Mouse (Mus musculus): ENCODE measurements around the gene Vav1. TPM values are rescaled to one million over a fixed set of nuclear protein-coding genes. Genes with fewer than 3 reads are reported as not detected.

Gene Vav1
- polyA plus RNA-seq, 1 experiment from 2014 or later, result 1.4 TPM

GRCm38 (mm10) chr17:57292302-57292701 is 13.4 kb downstream of the Vav1 start:
- no peaks in the 10 kb centered on the region for H3K27me3 ChIP-seq (replicated peaks; ENCODE audit: low read depth, poor library complexity, severe bottlenecking)
- no peaks in the 10 kb centered on the region for H3K36me3 ChIP-seq (replicated peaks)
- WGBS, result 88% methylated on average over 2 of the region's 2 CpGs
- no peak overlapping the region for H3K4me3 ChIP-seq
- no peak overlapping the region for H3K27ac ChIP-seq (replicated peaks)
- DNase-seq (ENCODE audit: low spot score), result no peak
- no peaks in the 10 kb centered on the region for H3K4me1 ChIP-seq
- 0 out of 2 replicates have a peak, but pooled peaks cover 2% of the 10 kb centered on the region for H3K9me3 ChIP-seq

DNA sequence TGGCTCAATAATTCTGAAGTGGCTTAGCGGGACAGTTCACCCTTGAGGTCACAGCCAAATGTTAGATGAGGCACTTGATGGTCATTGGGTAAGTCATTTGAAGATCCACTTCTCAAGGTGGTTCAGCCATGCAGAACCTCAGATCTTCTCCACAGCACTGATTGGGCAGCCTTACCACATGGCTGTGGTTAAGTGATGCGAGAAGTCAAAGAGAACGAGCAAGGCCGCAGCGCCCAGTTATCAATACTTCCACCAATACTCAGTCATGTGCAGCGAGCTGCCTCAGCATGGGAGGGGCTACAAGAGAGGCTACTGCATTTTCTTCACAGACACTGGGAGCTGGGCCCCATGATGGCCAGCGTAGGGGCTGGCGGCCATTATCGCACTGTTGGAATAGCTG is 14.1 kb downstream of the Vav1 start:
- Histone ChIP-seq H3K4me1 (no peaks in the 10 kb centered on the region), H3K4me3 (no peak overlapping the region), H3K36me3 (replicated peaks) (no peaks in the 10 kb centered on the region), H3K27me3 (replicated peaks; ENCODE audit: low read depth, poor library complexity, severe bottlenecking) (no peaks in the 10 kb centered on the region), H3K9me3 (0 out of 2 replicates have a peak, but pooled peaks cover 2% of the 10 kb centered on the region), H3K27ac (replicated peaks) (no peak overlapping the region)
- no peak for DNase-seq (ENCODE audit: low spot score)
- 92% methylated on average over 9 of the region's 9 CpGs for WGBS

DNA sequence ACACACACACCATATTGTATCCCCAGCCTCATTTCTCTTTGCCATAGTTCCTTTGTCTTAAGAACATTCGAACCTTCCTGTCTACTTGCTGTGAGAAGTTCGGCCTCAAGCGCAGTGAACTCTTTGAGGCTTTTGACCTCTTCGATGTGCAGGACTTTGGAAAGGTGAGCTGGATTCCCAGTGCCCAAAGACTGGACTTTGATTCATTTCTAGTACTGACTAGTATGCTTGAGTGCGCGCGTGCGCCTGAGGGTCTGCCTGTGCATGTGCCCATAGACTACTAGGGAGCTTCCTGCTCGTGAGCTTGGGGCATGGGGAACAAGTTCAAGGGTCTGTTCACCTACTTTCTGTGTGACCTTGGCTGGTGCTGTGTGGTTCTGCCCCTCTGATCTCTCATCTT is 17.0 kb downstream of the Vav1 start:
- Histone ChIP-seq H3K4me1 (no peaks in the 10 kb centered on the region), H3K36me3 (replicated peaks) (no peaks in the 10 kb centered on the region), H3K9me3 (no peaks in the 10 kb centered on the region), H3K4me3 (no peak overlapping the region), H3K27me3 (replicated peaks; ENCODE audit: low read depth, poor library complexity, severe bottlenecking) (no peaks in the 10 kb centered on the region), H3K27ac (replicated peaks) (no peak overlapping the region)
- WGBS, result 91% methylated on average over 9 of the region's 9 CpGs
- DNase-seq (ENCODE audit: low spot score), result no peak

GRCm38 (mm10) chr17:57297040-57297439 is 18.1 kb downstream of the Vav1 start:
- Histone ChIP-seq H3K27me3 (replicated peaks; ENCODE audit: low read depth, poor library complexity, severe bottlenecking) (no peaks in the 10 kb centered on the region), H3K36me3 (replicated peaks) (no peaks in the 10 kb centered on the region), H3K27ac (replicated peaks) (no peak overlapping the region), H3K4me1 (no peaks in the 10 kb centered on the region), H3K9me3 (no peaks in the 10 kb centered on the region), H3K4me3 (no peak overlapping the region)
- whole genome bisulfite sequencing, result 86% methylated on average over 12 of the region's 12 CpGs
- no peak for DNase-seq (ENCODE audit: low spot score)

- Histone ChIP-seq H3K9me3 (no peaks in the 10 kb centered on the region), H3K4me3 (no peak overlapping the region), H3K4me1 (no peaks in the 10 kb centered on the region), H3K36me3 (replicated peaks) (no peaks in the 10 kb centered on the region), H3K27me3 (replicated peaks; ENCODE audit: low read depth, poor library complexity, severe bottlenecking) (no peaks in the 10 kb centered on the region), H3K27ac (replicated peaks) (no peak overlapping the region)
- no peak for DNase-seq (ENCODE audit: low spot score)
- 69% methylated on average over 4 of the region's 4 CpGs for WGBS
Observed at GRCm38 (mm10) chr17:57305593-57305992, 26.7 kb downstream of the Vav1 start.

DNA sequence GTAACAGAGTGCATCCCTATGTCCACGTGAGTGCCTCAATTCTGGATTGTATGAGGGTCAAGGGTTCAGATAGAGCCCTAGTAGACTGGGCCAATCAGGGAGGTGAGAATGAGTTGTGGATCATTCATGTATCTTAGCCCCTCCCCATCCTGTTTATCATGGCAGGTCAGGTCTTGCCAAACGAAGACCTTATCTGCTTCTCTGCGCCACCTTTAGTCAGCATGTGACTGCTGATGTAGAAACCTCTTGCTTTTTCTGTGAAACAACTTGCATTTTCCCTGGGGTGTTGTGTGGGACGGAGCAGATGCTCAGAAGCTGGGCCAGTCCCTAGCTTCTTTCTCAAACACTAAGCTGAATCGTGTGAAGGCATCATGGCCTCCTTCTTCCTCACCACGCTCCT is 28.2 kb downstream of the Vav1 start:
- Histone ChIP-seq H3K4me1 (no peaks in the 10 kb centered on the region), H3K27me3 (replicated peaks; ENCODE audit: low read depth, poor library complexity, severe bottlenecking) (no peaks in the 10 kb centered on the region), H3K4me3 (no peak overlapping the region), H3K36me3 (replicated peaks) (no peaks in the 10 kb centered on the region), H3K9me3 (no peaks in the 10 kb centered on the region), H3K27ac (replicated peaks) (no peak overlapping the region)
- DNase-seq (ENCODE audit: low spot score), result no peak
- 83% methylated on average over 6 of the region's 6 CpGs for WGBS

GRCm38 (mm10) chr17:57311801-57312200 is 32.9 kb downstream of the Vav1 start:
- Histone ChIP-seq H3K4me1 (no peaks in the 10 kb centered on the region), H3K4me3 (no peak overlapping the region), H3K27ac (replicated peaks) (no peak overlapping the region), H3K36me3 (replicated peaks) (no peaks in the 10 kb centered on the region), H3K27me3 (replicated peaks; ENCODE audit: low read depth, poor library complexity, severe bottlenecking) (no peaks in the 10 kb centered on the region), H3K9me3 (no peaks in the 10 kb centered on the region)
- 30% methylated on average over 13 of the region's 13 CpGs for WGBS
- DNase-seq (ENCODE audit: low spot score), result no peak

DNA sequence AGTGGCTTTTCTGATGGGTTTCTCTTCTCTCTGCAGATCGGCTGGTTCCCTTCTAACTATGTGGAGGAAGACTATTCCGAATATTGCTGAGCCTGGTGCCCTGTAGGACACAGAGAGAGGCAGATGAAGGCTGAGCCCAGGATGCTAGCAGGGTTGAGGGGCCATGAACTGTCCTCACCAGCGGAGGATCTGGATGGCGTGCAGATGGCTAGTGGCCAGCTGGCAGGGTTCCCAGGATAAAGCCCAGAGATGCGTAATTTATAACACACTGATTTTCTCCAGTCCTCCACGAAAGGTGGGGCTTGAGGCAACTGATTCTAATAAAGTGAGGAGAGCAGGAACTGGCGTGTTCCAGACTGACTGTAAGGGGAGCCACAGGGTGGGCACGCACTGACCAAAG is 48.7 kb downstream of the Vav1 start:
- no peaks in the 10 kb centered on the region for H3K4me1 ChIP-seq
- DNase-seq (ENCODE audit: low spot score), result no peak
- H3K36me3 ChIP-seq (replicated peaks), result no peaks in the 10 kb centered on the region
- no peak overlapping the region for H3K4me3 ChIP-seq
- H3K9me3 ChIP-seq, result no peaks in the 10 kb centered on the region
- H3K27me3 ChIP-seq (replicated peaks; ENCODE audit: low read depth, poor library complexity, severe bottlenecking), result no peaks in the 10 kb centered on the region
- H3K27ac ChIP-seq (replicated peaks), result no peak overlapping the region
- 84% methylated on average over 8 of the region's 8 CpGs for WGBS

DNA sequence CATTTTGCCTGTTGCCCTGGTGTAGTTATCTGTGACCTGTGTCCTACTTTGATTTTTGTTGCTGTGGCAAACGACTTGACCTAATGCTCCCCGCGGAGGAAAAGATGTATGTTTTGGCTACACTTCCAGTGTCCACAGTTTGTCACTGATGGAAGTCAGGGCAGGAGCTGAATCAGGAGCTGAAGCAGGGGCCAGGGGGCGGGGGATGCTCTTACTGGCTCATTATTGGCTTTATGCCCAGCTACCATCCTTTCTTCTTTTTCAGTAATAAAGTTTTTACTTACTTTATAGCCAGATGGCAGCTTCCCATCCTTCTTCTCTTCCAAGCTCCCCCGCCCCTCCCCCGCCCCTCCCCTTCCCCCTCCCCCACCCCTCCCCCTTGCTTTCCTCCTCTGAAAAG is 50.0 kb downstream of the Vav1 start:
- H3K9me3 ChIP-seq, result no peaks in the 10 kb centered on the region
- no peak for DNase-seq (ENCODE audit: low spot score)
- no peak overlapping the region for H3K4me3 ChIP-seq
- H3K4me1 ChIP-seq, result no peaks in the 10 kb centered on the region
- 50% methylated on average over 6 of the region's 6 CpGs for WGBS
- no peaks in the 10 kb centered on the region for H3K36me3 ChIP-seq (replicated peaks)
- H3K27ac ChIP-seq (replicated peaks), result no peak overlapping the region
- H3K27me3 ChIP-seq (replicated peaks; ENCODE audit: low read depth, poor library complexity, severe bottlenecking), result 0 out of 2 replicates have a peak, but pooled peaks cover 3% of the 10 kb centered on the region

DNA sequence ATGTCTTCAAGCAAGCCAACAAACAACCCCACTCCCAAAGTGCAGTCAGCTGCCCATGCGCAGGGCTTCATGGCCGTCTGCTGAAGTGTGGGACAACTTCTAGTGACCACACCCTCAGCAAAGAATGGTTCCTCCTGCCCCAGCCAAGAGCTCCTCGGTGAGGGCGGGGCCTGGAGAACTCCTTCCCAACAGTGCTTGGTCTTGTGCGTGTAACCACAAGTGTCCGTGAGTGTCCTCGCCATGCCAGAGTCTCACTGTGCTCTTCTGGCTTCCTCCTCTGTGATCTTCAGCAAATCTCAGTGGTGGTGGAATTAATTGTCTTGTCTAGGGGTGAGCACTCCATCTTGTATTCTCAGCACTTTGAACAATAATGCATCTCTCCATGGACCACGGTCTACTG is 52.1 kb downstream of the Vav1 start:
- H3K27ac ChIP-seq (replicated peaks), result no peak overlapping the region
- no peak for DNase-seq (ENCODE audit: low spot score)
- no peaks in the 10 kb centered on the region for H3K4me1 ChIP-seq
- H3K4me3 ChIP-seq, result no peak overlapping the region
- 0 out of 2 replicates have a peak, but pooled peaks cover 6% of the 10 kb centered on the region for H3K27me3 ChIP-seq (replicated peaks; ENCODE audit: low read depth, poor library complexity, severe bottlenecking)
- no peaks in the 10 kb centered on the region for H3K9me3 ChIP-seq
- no peaks in the 10 kb centered on the region for H3K36me3 ChIP-seq (replicated peaks)
- 91% methylated on average over 8 of the region's 8 CpGs for WGBS

DNA sequence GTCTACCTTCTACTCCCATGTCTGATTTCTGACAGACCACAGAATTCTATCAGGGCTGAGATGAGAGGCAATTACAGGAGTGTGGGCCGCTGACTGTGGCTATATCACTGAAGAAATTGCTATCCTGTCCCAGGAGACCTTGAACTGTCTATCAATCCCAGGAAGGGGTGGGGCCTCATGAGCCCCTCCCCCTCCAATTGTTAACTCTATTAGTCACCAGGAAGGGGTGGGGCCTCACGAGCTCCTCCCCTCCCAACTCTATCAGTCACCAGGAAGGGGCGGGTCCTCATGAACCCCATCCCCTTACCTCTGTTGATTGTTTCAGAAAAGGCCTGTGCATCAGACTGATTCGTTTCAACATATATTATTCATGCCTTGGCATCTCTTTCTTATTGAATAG is 53.3 kb downstream of the Vav1 start:
- WGBS, result 90% methylated on average over 4 of the region's 4 CpGs
- no peaks in the 10 kb centered on the region for H3K9me3 ChIP-seq
- no peak for DNase-seq (ENCODE audit: low spot score)
- no peaks in the 10 kb centered on the region for H3K36me3 ChIP-seq (replicated peaks)
- no peak overlapping the region for H3K4me3 ChIP-seq
- 0 out of 2 replicates have a peak, but pooled peaks cover 6% of the 10 kb centered on the region for H3K27me3 ChIP-seq (replicated peaks; ENCODE audit: low read depth, poor library complexity, severe bottlenecking)
- H3K4me1 ChIP-seq, result no peaks in the 10 kb centered on the region
- H3K27ac ChIP-seq (replicated peaks), result no peak overlapping the region

DNA sequence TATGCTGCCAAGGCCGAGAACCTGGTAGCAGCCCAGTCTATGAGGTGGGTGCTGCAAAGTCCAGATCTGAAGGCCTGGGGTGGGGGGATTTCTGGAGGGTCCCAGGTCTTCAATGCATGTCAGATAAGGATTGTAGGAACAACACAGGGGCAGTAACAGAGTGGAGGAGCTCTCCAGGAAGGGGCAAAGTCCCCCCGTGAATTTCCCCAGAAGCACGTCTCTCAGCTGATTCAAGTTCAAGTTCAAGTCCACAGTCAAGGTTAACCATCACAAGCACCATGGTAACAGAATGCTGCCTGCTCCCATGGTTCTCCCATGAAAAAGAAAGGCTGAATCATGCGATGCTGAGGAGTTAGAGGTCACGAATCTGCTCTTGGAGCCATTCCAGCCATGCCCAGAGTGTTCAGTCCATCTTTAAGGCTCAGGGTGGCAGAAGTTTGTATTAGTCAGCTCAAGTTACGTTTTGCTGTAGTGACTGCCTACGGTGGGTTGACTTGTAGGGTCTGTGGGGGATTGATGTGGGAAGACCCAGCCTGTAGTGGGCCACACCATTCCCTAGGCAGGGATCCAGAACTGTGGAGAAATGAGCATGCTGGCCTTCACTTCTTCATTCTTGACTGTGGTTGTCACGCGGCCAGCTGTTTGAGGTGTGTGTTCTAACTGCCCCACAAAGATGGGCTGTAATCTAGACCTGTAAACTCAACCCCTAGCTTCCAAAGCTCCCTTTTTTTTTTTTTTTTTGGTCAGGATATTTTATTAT is 55.3 kb downstream of the Vav1 start:
- Histone ChIP-seq H3K27ac (replicated peaks) (no peak overlapping the region), H3K4me1 (0 out of 2 replicates have a peak, but pooled peaks cover 2% of the 10 kb centered on the region), H3K9me3 (no peaks in the 10 kb centered on the region), H3K27me3 (replicated peaks; ENCODE audit: low read depth, poor library complexity, severe bottlenecking) (0 out of 2 replicates have a peak, but pooled peaks cover 6% of the 10 kb centered on the region), H3K36me3 (replicated peaks) (no peaks in the 10 kb centered on the region), H3K4me3 (no peak overlapping the region)
- DNase-seq (ENCODE audit: low spot score), result no peak
- WGBS, result 74% methylated on average over 9 of the region's 9 CpGs

GRCm38 (mm10) chr17:57334761-57335150 is 55.9 kb downstream of the Vav1 start:
- no peak overlapping the region for H3K27ac ChIP-seq (replicated peaks)
- peak; percentile 89 for DNase-seq (ENCODE audit: low spot score)
- no peaks in the 10 kb centered on the region for H3K9me3 ChIP-seq
- H3K4me1 ChIP-seq, result 0 out of 2 replicates have a peak, but pooled peaks cover 2% of the 10 kb centered on the region
- no peaks in the 10 kb centered on the region for H3K36me3 ChIP-seq (replicated peaks)
- H3K4me3 ChIP-seq, result no peak overlapping the region
- WGBS, result 7% methylated on average over 16 of the region's 16 CpGs
- 0 out of 2 replicates have a peak, but pooled peaks cover 6% of the 10 kb centered on the region for H3K27me3 ChIP-seq (replicated peaks; ENCODE audit: low read depth, poor library complexity, severe bottlenecking)

All from embryonic facial prominence, embryonic 10.5 days (tissue).